Mouse (Mus musculus): ENCODE measurements around the gene Ism2. TPM values are rescaled to one million over a fixed set of nuclear protein-coding genes. Genes with fewer than 3 reads are reported as not detected.
A peak's percentile ranks its signal among the peaks of the same experiment; 100 is the strongest.
"Not testable (repeated sequence)": the region's sequence is repeated elsewhere in the genome, so short reads cannot be mapped to it uniquely, and the experiment has no call there.

Ism2 gene
- polyA plus RNA-seq, 1 experiment from 2014 or later: 1.8 TPM

DNA sequence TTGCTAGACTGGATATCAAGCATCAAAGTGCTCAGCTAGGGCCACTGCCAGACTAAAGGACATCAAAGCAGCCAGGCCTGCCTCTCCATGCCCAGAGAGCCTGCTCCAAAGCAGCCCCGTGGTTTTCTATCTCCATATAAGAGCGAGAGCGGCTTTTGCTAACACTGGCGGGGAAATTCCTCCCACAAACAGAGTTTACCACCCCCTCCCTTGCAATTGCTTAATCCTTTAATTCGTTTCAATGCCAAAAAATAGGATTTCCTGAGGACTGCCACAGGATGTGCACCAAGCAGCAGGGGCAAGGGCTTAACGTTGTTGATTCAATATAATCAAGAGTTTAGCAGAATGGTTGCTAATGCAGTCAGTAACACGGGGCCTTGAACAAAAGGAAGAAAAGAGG is 28.1 kb upstream of the Ism2 start:
- Histone ChIP-seq H3K4me3 (no peak overlapping the region), H3K27ac (0 out of 2 replicates have a peak overlapping the region, but pooled peaks have one; percentile 53)

DNA sequence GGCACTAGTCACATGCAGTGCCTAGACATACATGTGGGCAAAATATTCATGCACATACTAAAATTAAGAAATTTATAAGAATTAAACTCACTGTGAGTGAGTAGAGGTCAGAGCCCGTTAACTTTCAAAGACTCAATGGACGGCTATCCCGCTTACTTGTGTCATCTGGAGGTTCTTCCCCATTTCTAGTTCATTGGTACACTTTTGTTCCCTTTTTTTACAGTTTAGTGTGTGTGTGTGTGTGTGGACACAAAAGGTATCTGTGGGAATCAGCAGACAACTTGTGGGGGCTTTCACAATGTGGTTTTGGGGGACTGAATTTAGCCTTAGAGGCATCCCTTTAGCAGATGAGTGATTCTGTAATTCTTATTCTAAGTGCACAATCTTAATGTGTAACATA is 25.9 kb upstream of the Ism2 start:
- 89% methylated on average over 3 of the region's 3 CpGs for WGBS
- peaks cover 15% of the 10 kb centered on the region for H3K4me1 ChIP-seq
- H3K4me3 ChIP-seq: no peak overlapping the region
- ATAC-seq (replicated peaks): no peak
- H3K9ac ChIP-seq: no peak overlapping the region
- H3K27me3 ChIP-seq (replicated peaks): no peaks in the 10 kb centered on the region; the same call in 1 of the 2 replicates
- H3K27ac ChIP-seq: no peak overlapping the region
- H3K36me3 ChIP-seq (replicated peaks): no peaks in the 10 kb centered on the region
- no peaks in the 10 kb centered on the region for H3K9me3 ChIP-seq
- H3K4me2 ChIP-seq: no peak overlapping the region

More for the DNA sequence above, 28.1 kb upstream of the Ism2 start:
- peaks cover 15% of the 10 kb centered on the region for H3K4me1 ChIP-seq
- H3K27me3 ChIP-seq (replicated peaks): no peaks in the 10 kb centered on the region; the same call in 1 of the 2 replicates
- no peak overlapping the region for H3K9ac ChIP-seq
- ATAC-seq (replicated peaks): peak; percentile 85
- H3K9me3 ChIP-seq: no peaks in the 10 kb centered on the region
- WGBS: 7% methylated on average over 7 of the region's 7 CpGs
- H3K4me2 ChIP-seq: no peak overlapping the region
- H3K36me3 ChIP-seq (replicated peaks): no peaks in the 10 kb centered on the region

DNA sequence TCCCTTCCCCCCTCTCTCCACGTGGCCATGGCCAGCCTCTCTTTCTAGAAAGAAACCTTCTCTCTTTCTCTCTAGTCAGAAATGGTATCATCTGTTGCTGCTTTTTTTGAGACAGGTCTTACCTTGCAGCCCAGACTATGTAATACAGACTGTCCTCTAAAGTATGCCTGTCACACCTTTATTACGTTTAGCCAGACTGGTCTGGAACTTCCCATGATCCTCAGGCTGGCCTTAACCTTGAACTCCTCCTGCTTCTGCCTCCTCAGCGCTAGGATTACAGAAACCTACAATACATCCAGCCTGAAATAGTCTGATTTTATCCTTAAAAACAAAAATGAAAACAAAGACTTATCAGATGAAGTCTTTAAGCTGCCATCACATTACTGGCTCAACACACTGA is 19.7 kb upstream of the Ism2 start:
- 92% methylated on average over 3 of the region's 3 CpGs for WGBS
- no peak overlapping the region for H3K4me2 ChIP-seq

DNA sequence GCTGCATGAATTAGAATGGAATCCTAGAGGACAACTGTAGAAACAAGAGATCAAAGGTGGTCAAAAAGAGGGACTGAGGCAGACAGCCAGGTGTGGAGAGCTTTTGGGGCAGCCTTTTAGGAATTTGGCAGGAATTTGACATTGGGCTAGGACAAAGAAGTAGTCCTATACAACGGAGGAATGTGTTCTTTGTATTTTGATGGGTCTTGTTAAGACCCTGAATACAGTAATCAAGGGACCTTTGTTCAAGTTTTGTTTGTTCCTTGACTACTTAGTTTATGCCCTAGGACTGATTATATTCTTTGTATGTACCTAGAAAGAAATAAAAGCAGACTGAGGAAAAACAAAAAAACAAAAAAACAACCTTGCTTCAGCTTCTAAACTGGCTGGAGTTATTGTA is 18.4 kb upstream of the Ism2 start:
- Histone ChIP-seq H3K4me2 (no peak overlapping the region), H3K27me3 (replicated peaks) (no peaks in the 10 kb centered on the region), H3K9me3 (no peaks in the 10 kb centered on the region), H3K9ac (no peak overlapping the region), H3K27ac (no peak overlapping the region), H3K4me3 (no peak overlapping the region), H3K4me1 (no peaks in the 10 kb centered on the region), H3K36me3 (replicated peaks) (no peaks in the 10 kb centered on the region)
- ATAC-seq (replicated peaks): no peak
- 59% methylated on average over 1 of the region's 1 CpGs for WGBS

More for the DNA sequence above, 19.7 kb upstream of the Ism2 start:
- H3K9me3 ChIP-seq: no peaks in the 10 kb centered on the region
- no peak overlapping the region for H3K9ac ChIP-seq
- no peaks in the 10 kb centered on the region for H3K27me3 ChIP-seq (replicated peaks)
- H3K4me1 ChIP-seq: no peaks in the 10 kb centered on the region
- H3K4me3 ChIP-seq: no peak overlapping the region
- H3K36me3 ChIP-seq (replicated peaks): no peaks in the 10 kb centered on the region
- ATAC-seq (replicated peaks): no peak
- no peak overlapping the region for H3K27ac ChIP-seq

DNA sequence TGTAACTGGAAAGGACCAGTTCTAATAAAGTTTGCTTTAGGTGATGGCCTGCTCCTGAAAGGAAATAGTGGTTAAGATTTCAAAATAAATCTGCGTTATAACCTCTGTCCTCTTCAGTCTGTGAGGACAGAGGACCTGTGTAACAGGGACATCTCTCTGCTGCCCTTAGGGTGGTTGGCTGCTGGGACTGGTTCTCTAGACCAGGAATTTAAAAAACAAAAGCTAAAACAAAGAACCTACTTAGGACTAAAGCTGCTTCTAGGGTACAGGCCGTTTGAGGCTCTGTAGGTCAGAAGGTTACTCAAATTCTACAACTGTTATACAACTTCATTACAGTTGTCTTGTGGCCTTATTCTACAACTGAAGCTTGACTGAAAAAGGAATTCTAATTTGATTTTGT is 13.6 kb upstream of the Ism2 start:
- Histone ChIP-seq H3K27ac (no peak overlapping the region), H3K27me3 (replicated peaks) (no peaks in the 10 kb centered on the region), H3K4me2 (no peak overlapping the region), H3K4me1 (no peaks in the 10 kb centered on the region), H3K9me3 (no peaks in the 10 kb centered on the region), H3K9ac (no peak overlapping the region), H3K36me3 (replicated peaks) (peaks cover 6% of the 10 kb centered on the region; the same call in 1 of the 2 replicates), H3K4me3 (no peak overlapping the region)
- ATAC-seq (replicated peaks): no peak
- 62% methylated on average over 2 of the region's 2 CpGs for WGBS

DNA sequence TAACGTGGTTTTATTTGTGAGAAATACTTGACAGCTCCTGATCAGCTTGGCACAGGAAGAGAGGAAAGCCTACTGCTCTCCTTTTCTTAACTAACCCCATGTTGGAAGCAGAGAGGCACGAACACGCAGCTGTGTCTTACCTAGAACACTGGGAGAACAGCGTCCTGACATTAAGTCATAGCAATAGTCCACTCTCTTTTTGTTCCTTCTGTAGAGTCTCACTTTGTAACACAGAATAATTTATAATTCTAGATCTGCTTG is 7.0 kb upstream of the Ism2 start:
- WGBS: 61% methylated on average over 4 of the region's 4 CpGs
- not testable (repeated sequence) for H3K4me1 ChIP-seq; H3K27ac ChIP-seq; H3K36me3 ChIP-seq (replicated peaks); H3K9ac ChIP-seq; H3K27me3 ChIP-seq (replicated peaks); H3K4me3 ChIP-seq; H3K4me2 ChIP-seq; H3K9me3 ChIP-seq
- peak; percentile 78 for ATAC-seq (replicated peaks)

DNA sequence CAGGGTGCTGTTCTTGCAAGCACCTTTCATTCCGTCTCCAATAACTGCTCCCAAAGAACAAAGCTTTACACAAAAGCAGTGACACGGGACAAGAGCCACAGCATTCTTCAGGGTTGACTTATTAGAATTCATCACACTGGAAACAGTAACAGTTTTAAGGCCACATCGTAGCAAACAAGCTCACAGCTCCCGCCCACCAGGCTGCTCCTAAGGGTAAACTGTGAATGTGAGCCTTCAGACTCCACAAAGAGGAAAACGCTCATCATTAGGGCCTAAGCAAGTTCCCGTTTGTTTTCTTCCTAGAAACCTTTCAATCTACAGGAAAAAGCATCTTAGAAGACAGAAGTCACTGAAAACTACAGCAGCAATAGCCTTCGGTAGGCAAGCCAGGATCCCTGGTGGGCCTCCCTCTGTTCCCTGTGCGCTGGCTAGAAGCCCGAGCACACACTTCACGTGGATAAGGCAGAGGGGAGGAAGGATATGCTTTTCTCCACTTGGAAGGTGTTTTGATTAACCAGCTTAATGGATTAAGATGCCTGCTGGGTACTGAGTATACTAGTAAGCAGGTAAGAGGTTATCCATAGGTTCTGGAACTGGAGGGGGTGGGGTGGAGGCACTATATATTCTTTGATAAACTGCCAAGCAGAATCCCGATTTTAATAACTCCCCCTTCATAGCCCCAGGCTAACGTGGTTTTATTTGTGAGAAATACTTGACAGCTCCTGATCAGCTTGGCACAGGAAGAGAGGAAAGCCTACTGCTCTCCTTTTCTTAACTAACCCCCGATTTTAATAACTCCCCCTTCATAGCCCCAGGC is 6.5 kb upstream of the Ism2 start:
- H3K36me3 ChIP-seq (replicated peaks): no peaks in the 10 kb centered on the region; the same call in 1 of the 2 replicates
- H3K27me3 ChIP-seq (replicated peaks): 0 out of 2 replicates have a peak, but pooled peaks cover 8% of the 10 kb centered on the region
- H3K27ac ChIP-seq: 0 out of 2 replicates have a peak overlapping the region, but pooled peaks have one; percentile 34
- H3K4me3 ChIP-seq: no peak overlapping the region
- H3K4me2 ChIP-seq: no peak overlapping the region
- no peak overlapping the region for H3K9ac ChIP-seq
- no peaks in the 10 kb centered on the region for H3K9me3 ChIP-seq
- WGBS: 24% methylated on average over 13 of the region's 13 CpGs
- H3K4me1 ChIP-seq: peaks cover 7% of the 10 kb centered on the region
- peak; percentile 72 for ATAC-seq (replicated peaks)

DNA sequence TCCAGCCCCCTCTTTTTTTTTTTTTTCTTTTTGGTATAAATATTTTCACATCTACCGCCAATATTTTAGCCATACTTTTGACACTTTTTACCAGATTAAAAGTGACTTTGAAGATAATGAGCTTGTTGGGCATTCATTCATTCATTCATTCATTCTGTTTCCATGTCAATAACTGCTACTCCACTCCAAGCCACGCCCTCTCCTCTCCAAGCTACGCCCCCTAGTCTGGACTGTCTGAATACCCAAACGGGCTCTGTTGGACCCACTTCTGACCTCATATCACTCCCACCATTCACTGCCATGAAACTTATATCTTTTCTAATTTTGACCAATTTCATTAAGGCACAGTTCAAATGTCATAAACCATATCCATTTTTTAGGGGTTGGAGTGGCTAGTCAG is 1.7 kb upstream of the Ism2 start:
- Histone ChIP-seq H3K9me3 (no peaks in the 10 kb centered on the region), H3K27ac (no peak overlapping the region), H3K36me3 (replicated peaks) (no peaks in the 10 kb centered on the region), H3K4me2 (no peak overlapping the region), H3K27me3 (replicated peaks) (peaks cover 27% of the 10 kb centered on the region), H3K4me1 (peaks cover 25% of the 10 kb centered on the region), H3K9ac (no peak overlapping the region), H3K4me3 (no peak overlapping the region)
- ATAC-seq (replicated peaks): no peak
- WGBS: 54% methylated on average over 4 of the region's 4 CpGs

DNA sequence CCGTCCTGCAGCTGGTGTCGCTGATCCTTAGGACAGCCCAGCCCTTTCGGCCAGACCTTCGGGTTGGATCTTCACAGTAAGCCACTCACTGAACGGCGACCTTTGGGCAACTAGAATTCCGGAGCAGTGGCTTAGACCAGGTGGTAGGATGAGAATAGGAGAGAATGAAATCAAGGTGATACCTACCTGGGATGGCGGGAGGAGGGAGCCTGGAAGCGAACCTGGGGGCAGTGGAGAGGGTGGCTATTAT is 861 bp upstream of the Ism2 start:
- H3K36me3 ChIP-seq (replicated peaks): no peaks in the 10 kb centered on the region
- no peak overlapping the region for H3K9ac ChIP-seq
- H3K27me3 ChIP-seq (replicated peaks): peaks cover 27% of the 10 kb centered on the region
- H3K4me2 ChIP-seq: peak overlapping the region; percentile 97
- no peaks in the 10 kb centered on the region for H3K9me3 ChIP-seq
- peak overlapping the region; percentile 64 for H3K4me3 ChIP-seq
- H3K27ac ChIP-seq: no peak overlapping the region
- H3K4me1 ChIP-seq: peaks cover 17% of the 10 kb centered on the region; the same call in 1 of the 2 replicates
- peak; percentile 20; the same call in 1 of the 2 replicates for ATAC-seq (replicated peaks)
- WGBS: 0% methylated on average over 9 of the region's 9 CpGs

DNA sequence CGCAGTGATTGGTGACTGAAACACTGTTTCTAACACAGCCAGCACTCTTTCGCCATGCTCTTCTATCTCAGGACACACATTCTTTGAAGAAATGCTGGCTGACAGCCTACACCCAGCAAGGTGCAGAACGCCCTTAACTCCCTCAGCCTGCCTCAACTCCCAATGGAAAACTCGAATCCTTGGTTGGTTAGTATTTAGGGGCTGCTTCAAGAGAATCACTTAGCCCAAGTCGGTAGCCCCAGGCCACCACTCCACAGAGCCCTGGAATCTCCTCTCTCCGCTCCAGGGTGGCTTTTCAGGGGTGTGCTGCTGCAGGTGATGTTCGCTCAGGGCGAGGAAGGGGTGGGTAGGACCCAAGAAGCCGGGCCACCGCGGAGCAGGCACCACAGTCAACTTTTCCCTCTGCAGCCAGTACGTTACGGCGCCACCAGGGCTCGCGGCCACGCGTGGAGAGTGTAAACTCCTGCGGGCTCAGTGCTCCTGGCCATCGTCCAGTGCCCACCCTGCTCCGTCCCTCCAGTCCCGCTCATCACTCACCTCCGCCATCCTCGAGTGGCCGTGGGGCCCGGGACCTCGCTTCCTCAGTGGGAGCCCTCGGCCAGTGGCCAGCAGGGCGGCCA is 358 bp downstream of the Ism2 start:
- peak overlapping the region; percentile 53 for H3K9ac ChIP-seq
- no peaks in the 10 kb centered on the region for H3K9me3 ChIP-seq
- WGBS: 9% methylated on average over 27 of the region's 29 CpGs
- H3K27ac ChIP-seq: no peak overlapping the region
- peak overlapping the region; percentile 97 for H3K4me2 ChIP-seq
- peaks cover 27% of the 10 kb centered on the region for H3K27me3 ChIP-seq (replicated peaks)
- no peaks in the 10 kb centered on the region for H3K36me3 ChIP-seq (replicated peaks)
- H3K4me1 ChIP-seq: peaks cover 17% of the 10 kb centered on the region; the same call in 1 of the 2 replicates
- peak; percentile 71; the same call in 1 of the 2 replicates for ATAC-seq (replicated peaks)
- peak overlapping the region; percentile 64 for H3K4me3 ChIP-seq

DNA sequence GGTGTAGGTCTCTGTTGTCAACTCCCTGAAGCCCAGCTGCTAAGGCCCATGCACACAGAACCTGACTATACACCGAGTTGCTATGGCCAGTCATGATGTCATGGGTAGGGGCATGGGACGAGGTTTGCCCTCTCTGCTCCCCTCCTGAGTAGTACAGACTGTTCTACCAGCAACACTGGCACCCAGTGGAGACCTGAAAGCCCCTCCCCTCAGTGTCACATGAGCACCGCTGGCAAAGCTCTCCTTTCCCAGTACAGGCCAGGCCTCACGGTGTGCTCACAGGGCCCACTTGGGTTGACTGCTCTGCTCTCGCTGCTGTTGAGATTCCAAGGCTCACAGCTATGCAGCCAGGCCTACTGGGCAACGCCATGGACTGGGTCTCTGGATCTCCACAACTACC is 5.6 kb downstream of the Ism2 start:
- WGBS: 81% methylated on average over 6 of the region's 6 CpGs
- Histone ChIP-seq H3K4me2 (no peak overlapping the region), H3K4me1 (peaks cover 1% of the 10 kb centered on the region; the same call in 1 of the 2 replicates), H3K9me3 (no peaks in the 10 kb centered on the region), H3K36me3 (replicated peaks) (no peaks in the 10 kb centered on the region), H3K27me3 (replicated peaks) (peaks cover 6% of the 10 kb centered on the region), H3K27ac (no peak overlapping the region), H3K4me3 (no peak overlapping the region), H3K9ac (no peak overlapping the region)
- ATAC-seq (replicated peaks): no peak

DNA sequence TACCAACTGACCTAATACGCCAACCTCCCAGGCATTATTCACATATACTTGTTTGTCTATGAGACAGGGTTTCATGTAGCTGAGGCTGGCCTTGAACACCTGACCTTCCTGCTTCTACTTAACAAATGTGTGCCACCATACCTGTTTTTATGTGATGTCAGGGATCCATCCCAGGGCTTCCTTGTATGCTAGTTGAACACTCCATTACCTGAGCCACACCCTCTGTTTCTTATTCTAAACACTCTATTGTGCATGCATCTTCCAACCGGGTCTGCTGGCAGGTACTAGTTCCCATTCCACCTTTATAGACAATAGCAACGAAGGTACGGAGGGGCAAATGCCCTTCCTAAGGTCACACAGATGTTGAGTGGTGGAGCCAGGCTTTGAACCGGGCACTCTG is 10.4 kb downstream of the Ism2 start:
- Histone ChIP-seq H3K36me3 (replicated peaks) (no peaks in the 10 kb centered on the region), H3K27me3 (replicated peaks) (no peaks in the 10 kb centered on the region), H3K4me1 (no peaks in the 10 kb centered on the region), H3K4me2 (no peak overlapping the region), H3K9ac (no peak overlapping the region), H3K9me3 (no peaks in the 10 kb centered on the region), H3K4me3 (no peak overlapping the region), H3K27ac (no peak overlapping the region)
- ATAC-seq (replicated peaks): no peak
- 94% methylated on average over 5 of the region's 5 CpGs for WGBS

DNA sequence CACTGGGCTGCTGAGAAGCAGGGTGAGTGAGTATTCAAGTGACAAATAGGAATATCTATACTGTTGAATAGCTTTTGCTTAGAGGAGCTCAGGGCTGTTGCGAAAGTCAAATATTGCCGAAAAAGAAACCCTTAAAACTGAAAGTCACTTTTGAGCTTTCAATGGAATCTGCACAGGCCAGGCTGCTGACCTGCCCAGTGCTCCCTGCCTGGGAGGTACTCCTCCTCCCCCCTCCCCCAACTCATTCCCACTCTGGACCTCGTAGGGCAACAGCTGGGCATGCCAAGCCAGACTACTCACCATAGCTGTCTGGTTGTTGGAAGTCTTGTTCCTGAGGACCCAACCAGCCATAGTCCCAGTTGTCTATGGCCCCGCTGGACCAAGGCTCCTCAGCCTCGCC is 14.8 kb downstream of the Ism2 start:
- Histone ChIP-seq H3K4me3 (no peak overlapping the region), H3K4me1 (no peaks in the 10 kb centered on the region), H3K36me3 (replicated peaks) (no peaks in the 10 kb centered on the region), H3K4me2 (no peak overlapping the region), H3K9ac (no peak overlapping the region), H3K9me3 (no peaks in the 10 kb centered on the region), H3K27ac (no peak overlapping the region), H3K27me3 (replicated peaks) (no peaks in the 10 kb centered on the region)
- no peak for ATAC-seq (replicated peaks)
- 88% methylated on average over 5 of the region's 5 CpGs for WGBS

Measured in midbrain, embryonic 15.5 days (tissue).